Mouse (Mus musculus) layer of hippocampus, adult 9-11 months (tissue): ENCODE measurements around the gene Olfr545.

Experiments
- DNase-seq: peaks from one replicate; pipeline ENCODE4 v3.0.0; 2022

Gene Olfr545

GRCm38 (mm10) chr7:102478425-102478824 lies 20.9 kb downstream of the Olfr545 start:
- DNase-seq = no peak

GRCm38 (mm10) chr7:102477377-102477776 lies 22.0 kb downstream of the Olfr545 start:
- DNase-seq = no peak

- DNase-seq = no peak
These were observed 22.8 kb downstream of the Olfr545 start for GRCm38 (mm10) chr7:102476601-102477000.

GRCm38 (mm10) chr7:102472675-102473074 lies 26.7 kb downstream of the Olfr545 start:
- no peak for DNase-seq

DNA sequence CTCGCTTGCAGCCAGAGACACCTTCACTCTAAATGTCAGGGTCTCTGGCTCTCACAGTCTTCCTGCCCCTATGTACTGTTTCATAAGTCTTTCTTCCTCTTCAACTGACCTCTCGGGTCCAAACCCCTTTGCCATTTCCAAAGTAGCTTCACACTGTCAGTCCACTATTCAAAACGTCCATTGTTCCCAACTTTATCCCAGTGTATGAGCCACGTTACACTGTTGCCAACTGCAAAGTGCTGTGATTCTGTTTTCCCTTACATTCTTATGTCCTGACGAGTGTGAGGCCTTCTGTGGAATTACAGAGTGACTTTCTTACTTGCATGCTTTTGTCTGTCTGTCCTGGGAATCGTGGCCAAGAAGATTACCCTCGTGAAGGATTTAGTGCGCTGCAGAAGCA lies 31.8 kb downstream of the Olfr545 start:
- DNase-seq = no peak

GRCm38 (mm10) chr7:102458618-102459380 lies 40.6 kb downstream of the Olfr545 start:
- DNase-seq = no peak

GRCm38 (mm10) chr7:102446438-102446837 lies 52.9 kb downstream of the Olfr545 start:
- no peak for DNase-seq

- DNase-seq = no peak
These were observed 55.1 kb downstream of the Olfr545 start for GRCm38 (mm10) chr7:102444301-102444700.

- DNase-seq = no peak
These were observed 56.9 kb downstream of the Olfr545 start for GRCm38 (mm10) chr7:102442432-102442831.

DNA sequence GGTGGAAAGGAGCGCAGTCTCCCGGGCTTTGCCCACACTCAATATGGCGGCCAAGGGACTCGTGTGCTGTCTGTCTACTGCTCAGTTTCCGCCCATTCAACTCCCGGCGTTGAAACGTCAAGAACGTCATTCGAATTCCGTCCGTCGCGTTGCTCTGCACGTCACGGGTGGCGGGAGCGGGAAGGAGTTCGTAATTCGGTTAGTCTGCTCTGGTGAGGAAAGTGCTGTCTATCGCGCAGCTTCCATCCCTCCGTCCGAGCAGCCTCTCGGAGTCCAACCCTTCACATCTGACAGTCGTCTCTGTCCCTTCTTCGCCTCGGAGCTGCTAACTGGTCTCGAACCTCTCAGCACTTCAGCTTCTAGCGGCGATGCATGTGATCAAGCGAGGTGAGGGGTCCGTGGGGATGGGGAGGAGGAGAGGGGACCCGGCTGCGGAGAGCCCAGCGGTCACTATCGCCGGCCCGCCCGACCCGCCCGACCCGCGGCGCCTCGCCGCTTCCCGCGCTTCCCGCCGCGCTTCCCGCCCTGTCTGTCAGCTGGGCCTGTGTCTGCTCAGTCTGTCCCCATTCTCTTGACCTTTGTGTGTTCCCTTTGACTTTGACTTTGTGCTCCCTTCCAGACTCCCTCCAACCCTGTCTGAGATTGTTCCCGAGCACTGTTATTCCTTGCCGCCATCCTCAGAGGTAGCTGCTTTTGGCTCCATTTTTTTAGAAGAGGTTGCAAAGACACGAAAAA lies 57.5 kb downstream of the Olfr545 start, which contains the start of gene Rrm1:
TSS of gene Rrm1 (plus strand) at position 39 of the 735 bp plus-strand sequence.
- peak; percentile 96 for DNase-seq
